Mouse (Mus musculus): Measurements from ENCODE around the gene Zfp219. TPM values are rescaled to one million over a fixed set of nuclear protein-coding genes. Genes with fewer than 3 reads are reported as not detected.

Gene Zfp219
- total and polyA plus RNA-seq, 3 experiments, result 36.3 to 46.9 TPM; not detected in 1

DNA sequence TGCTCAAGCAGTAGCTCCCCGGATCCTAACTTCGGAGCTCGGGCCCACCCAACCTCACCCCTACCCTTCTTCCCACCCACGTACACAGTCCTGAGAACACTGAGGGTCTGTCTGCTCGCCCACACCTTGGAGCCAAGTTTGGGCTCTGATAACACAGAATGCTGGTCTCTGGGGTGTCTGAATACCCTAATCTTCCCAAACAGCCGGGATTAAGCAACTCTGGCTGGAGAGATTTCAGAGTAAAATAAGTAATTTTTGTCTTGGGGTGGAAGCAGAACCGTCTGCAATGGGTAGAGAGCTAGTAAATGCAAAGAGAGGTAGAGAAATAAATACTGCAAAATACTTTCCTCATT, 34.4 kb downstream of the Zfp219 start (continued):
- TF ChIP-seq CHD1 (IDR thresholded peaks at IDR 0.05; ENCODE audit: low read depth, low read length) (no peak), ELF1 (IDR thresholded peaks at IDR 0.05; ENCODE audit: low read depth, low read length) (no peak), TBP (IDR thresholded peaks at IDR 0.05; ENCODE audit: low read depth, low read length) (no peak), EP300 (IDR thresholded peaks at IDR 0.05; ENCODE audit: low read depth in 1 of 2, low read length in 2 of 2) (peak; percentile 49 to 82), CHD2 (IDR thresholded peaks at IDR 0.05; ENCODE audit: low read length) (no peak)

DNA sequence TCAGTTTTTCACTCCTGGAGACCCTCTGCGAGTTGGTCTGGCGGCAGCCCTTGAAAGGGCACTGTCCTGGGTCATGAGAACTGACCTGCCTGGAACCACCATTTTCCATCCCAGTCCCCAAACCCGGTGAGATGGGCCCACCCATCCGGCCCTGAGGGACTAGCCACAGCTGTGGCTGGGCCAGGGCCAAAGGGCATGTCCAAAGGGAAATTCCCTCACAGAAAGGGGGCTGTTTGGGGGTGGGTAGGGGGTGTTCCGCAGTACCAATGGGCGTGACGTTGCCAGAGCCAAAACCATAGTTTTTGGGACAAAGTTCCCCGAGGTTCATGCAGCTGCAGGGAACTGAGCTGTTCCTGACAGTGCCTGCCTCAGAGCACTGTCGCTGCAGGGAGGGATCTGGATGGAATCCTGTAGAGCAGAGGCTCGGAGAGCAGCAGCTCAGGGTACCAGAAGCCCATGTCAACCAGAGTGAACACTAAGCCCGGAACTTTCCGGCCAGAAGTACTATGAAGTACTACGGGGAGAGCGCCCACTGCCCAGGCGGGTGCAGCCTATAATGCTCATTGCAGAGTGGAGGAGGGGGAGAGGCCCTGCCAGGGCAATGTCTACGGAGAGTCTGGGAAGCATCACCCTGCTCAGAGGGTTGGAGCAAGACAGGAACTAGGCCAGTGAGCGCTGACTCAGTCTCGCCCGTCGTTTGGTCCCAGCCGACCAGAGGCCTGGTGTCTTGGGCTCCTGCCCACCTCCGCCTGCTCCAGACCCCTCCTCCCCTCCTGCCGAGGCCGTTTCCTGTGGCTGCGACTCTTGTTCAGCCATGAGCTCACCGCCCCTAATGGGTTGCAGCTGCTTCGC, 35.0 kb downstream of the Zfp219 start:
- Histone ChIP-seq H3K9ac (ENCODE audit: control insufficient read depth, low read depth, low read length, poor library complexity, severe bottlenecking) (peak overlapping the region; percentile 84), H3K27me3 (ENCODE audit: control insufficient read depth in 1 of 2, insufficient read depth in 2 of 2, low read length in 2 of 2) (no peaks in the 10 kb centered on the region; a peak in 1 of 4 replicates), H3K4me1 (ENCODE audit: control insufficient read depth in 1 of 2, insufficient read depth in 2 of 2, low read length in 2 of 2) (peaks cover 2 to 11% of the 10 kb centered on the region in 2 experiments; a peak in 3 of 4 replicates), H3K27ac (ENCODE audit: control insufficient read depth, low read depth, low read length) (peak overlapping the region; percentile 88), H3K79me2 (ENCODE audit: control insufficient read depth, insufficient read depth, low read length, poor library complexity) (no peaks in the 10 kb centered on the region; the same call in 1 of the 2 replicates), H3K9me3 (replicated peaks; ENCODE audit: insufficient read depth, low read length) (no peaks in the 10 kb centered on the region), H3K4me3 (ENCODE audit: control insufficient read depth in 1 of 2, insufficient read depth in 1 of 2, low read depth in 2 of 2, low read length in 2 of 2) (peak overlapping the region; percentile 65 to 82), H3K36me3 (ENCODE audit: control insufficient read depth in 1 of 2, insufficient read depth in 2 of 2, low read length in 2 of 2) (peaks cover 0 to 18% of the 10 kb centered on the region in 2 experiments; a peak in 2 of 4 replicates)
- DNase-seq (ENCODE audit: low read depth, low spot score), result peak; percentile 77
- TF ChIP-seq POLR2AphosphoS5 (IDR thresholded peaks at IDR 0.05; ENCODE audit: borderline replicate concordance, low read depth, low read length) (no peak), POLR2AphosphoS2 (IDR thresholded peaks at IDR 0.05; ENCODE audit: low read length) (no peak), SIN3A (IDR thresholded peaks at IDR 0.05; ENCODE audit: low read length) (no peak; the same call in 1 of the 2 replicates), ZMIZ1 (IDR thresholded peaks at IDR 0.05; ENCODE audit: low read depth, low read length) (no peak), MAZ (IDR thresholded peaks at IDR 0.05; ENCODE audit: low read depth, low read length) (peak; percentile 20; the same call in 1 of the 2 replicates), ZNF384 (IDR thresholded peaks at IDR 0.05; ENCODE audit: low read depth, low read length) (no peak), NELFE (IDR thresholded peaks at IDR 0.05; ENCODE audit: low read depth, low read length) (peak; percentile 26; the same call in 1 of the 2 replicates), HCFC1 (IDR thresholded peaks at IDR 0.05; ENCODE audit: low read depth, low read length) (no peak), MYC (IDR thresholded peaks at IDR 0.05; ENCODE audit: low read depth, low read length) (no peak), MEF2A (IDR thresholded peaks at IDR 0.05; ENCODE audit: extremely low read depth, insufficient replicate concordance, low read depth, low read length, poor library complexity, severe bottlenecking) (no peak), MXI1 (IDR thresholded peaks at IDR 0.05; ENCODE audit: low read depth, low read length) (peak; percentile 27; the same call in 1 of the 2 replicates), ELF1 (IDR thresholded peaks at IDR 0.05; ENCODE audit: low read depth, low read length) (no peak), MAX (IDR thresholded peaks at IDR 0.05; ENCODE audit: low read length) (no peak), RCOR1 (IDR thresholded peaks at IDR 0.05; ENCODE audit: low read depth, low read length) (no peak), KAT2A (conservative IDR thresholded peaks at IDR 0.05; ENCODE audit: low read depth, low read length) (no peak), MAFK (IDR thresholded peaks at IDR 0.05; ENCODE audit: borderline replicate concordance, low read depth, low read length) (no peak)

Data from MEL (cell line).